Mouse (Mus musculus) C3H10T1/2 (cell line): ENCODE measurements around the gene Olfr437. TPM values are rescaled to one million over a fixed set of nuclear protein-coding genes. Genes with fewer than 3 reads are reported as not detected.

Experiments used
- polyA plus RNA-seq, 2 experiments: library from polyadenylated mRNA; unstranded; fragments of >200 nt; fragmentation: generic; extraction: Trizol; gene quantifications; one replicate each; pipeline ENCODE4 v1.2.1; 2012; ENCODE audit warnings: missing spikeins in 2 of 2

The Olfr437 gene
- polyA plus RNA-seq = not detected

DNA sequence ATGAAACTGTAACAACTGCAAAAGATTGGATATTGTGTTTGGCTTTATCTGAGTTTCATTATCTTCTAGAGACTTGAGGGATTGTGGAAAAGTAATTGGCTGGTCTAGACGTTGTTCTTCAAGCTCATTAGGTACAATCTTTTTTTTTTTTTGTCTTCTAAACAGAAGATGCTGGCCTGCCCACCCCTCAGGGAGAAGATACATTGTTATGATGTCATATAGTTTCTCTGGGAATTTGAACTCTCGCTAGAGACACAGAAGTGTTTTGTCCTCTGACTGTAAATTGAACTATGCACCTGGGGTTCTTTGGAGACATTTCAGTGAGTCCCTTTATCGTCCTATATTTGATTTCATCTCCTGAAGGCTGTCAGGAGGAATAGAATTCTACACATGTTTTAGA lies at the start of gene Olfr437:
Olfr437 (plus strand) TSS at position 301 of the 400 bp plus-strand sequence.

DNA sequence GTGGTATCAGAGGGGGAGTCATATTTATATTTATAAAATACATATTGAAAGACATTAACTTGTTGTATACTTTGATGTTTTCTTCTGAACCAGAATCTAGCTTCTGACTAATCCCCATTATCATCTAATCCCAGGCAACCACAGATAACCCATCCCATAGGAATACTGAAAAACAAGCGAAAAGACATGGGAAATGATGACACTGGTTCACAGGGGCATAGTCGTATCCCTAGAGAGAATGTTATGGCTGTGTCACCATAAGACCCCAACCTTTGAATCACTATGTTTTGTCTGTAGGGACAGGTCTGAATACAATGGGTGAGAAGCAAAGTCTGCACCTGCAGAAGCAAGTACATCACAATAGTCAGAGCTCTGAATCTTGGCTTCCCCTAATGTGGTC lies 16.8 kb upstream of the Olfr437 start, which contains the start of gene Olfr237-ps1:
Olfr237-ps1 (plus strand) TSS at position 301 of the 400 bp plus-strand sequence.

DNA sequence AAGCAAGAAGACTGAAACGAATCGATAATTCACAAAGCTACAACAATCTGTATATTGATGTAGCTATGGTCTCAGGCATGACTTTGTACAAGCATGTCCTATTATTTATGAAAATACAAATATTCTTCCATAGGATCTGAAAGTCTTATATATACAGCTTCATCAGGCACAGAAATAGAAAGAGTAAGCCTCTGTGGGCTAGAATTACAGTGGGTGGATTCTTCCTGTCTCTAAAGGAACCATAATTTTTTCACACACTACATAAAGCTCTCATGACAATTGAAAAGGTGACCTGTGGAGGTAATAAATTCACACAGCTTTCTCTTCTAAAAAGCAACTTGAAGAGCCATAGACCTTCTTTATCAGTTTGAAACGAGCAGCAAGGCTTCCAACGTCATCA lies 8.8 kb downstream of the Olfr437 start, which contains the start of gene Olfr13:
Olfr13 (plus strand) TSS at position 301 of the 400 bp plus-strand sequence.

GRCm38 (mm10) chr6:43196781-43197180 lies 33.7 kb downstream of the Olfr437 start, which contains the start of gene Olfr435:
Gene Olfr435 (plus strand): TSS chr6:43197146.

DNA sequence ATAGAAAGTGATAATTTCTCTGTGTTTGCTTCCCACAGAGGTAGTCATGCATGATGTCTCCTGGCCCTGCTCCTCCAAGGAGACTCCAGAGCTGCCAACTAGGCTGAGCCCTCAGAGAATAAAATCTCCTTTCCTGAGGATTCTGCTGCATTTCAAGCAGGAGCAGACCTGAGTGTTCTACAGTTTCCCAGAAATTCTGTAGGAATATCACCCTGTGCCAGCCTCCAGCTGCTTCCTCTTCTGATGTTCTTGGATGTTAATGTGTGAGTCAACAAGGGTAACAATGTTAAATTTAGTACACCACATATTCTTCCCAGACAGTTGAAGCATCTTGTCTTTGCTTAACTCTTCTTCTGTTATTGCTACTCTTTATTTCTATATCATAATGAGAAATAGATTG lies 49.8 kb downstream of the Olfr437 start, which contains the start of gene Olfr434:
Olfr434 (plus strand) TSS at position 149 of the 400 bp plus-strand sequence.

Other genes with a start within 250 kb of the Olfr437 start
- gene Olfr446, start 241.9 kb upstream of the Olfr437 start, polyA plus RNA-seq = not detected
- gene Olfr444, start 214.2 kb upstream of the Olfr437 start, polyA plus RNA-seq = not detected
- gene Olfr441, start 56.9 kb upstream of the Olfr437 start, polyA plus RNA-seq = not detected
- not detected for gene Olfr237-ps1, start 16.7 kb upstream of the Olfr437 start, polyA plus RNA-seq
- gene Olfr13, start 8.9 kb downstream of the Olfr437 start, polyA plus RNA-seq = not detected
- not detected for gene Olfr435, start 33.9 kb downstream of the Olfr437 start, polyA plus RNA-seq
- not detected for gene Olfr434, start 49.7 kb downstream of the Olfr437 start, polyA plus RNA-seq
- not detected for gene Olfr47, start 68.2 kb downstream of the Olfr437 start, polyA plus RNA-seq
- gene Arhgef5, start 102.3 kb downstream of the Olfr437 start, polyA plus RNA-seq = under 1 TPM; 0.11 to 0.48 TPM
- not detected for gene Nobox, start 146.3 kb downstream of the Olfr437 start, polyA plus RNA-seq